Mouse (Mus musculus): ENCODE data around the gene Plcb3.

GRCm38 (mm10) chr19:6919876-6920740, 56.2 kb downstream of the Plcb3 start:
- no peak for TF ChIP-seq POLR2AphosphoS5 (IDR thresholded peaks at IDR 0.05; ENCODE audit: insufficient replicate concordance, low read depth, low read length)
- TF ChIP-seq CTCF (IDR thresholded peaks at IDR 0.05; ENCODE audit: low read depth, low read length): no peak
- no peak for TF ChIP-seq GATA1 (IDR thresholded peaks at IDR 0.05; ENCODE audit: borderline replicate concordance, low read length)
- TF ChIP-seq TAL1 (conservative IDR thresholded peaks at IDR 0.05; ENCODE audit: low read depth, low read length): no peak
